Mouse (Mus musculus): ENCODE data around the gene Camk1d. TPM values are rescaled to one million over a fixed set of nuclear protein-coding genes. Genes with fewer than 3 reads are reported as not detected.

Camk1d gene
- polyA plus RNA-seq, 1 experiment from 2014 or later = 7.6 TPM

- WGBS = 94% methylated on average over 3 of the region's 3 CpGs
- H3K27me3 ChIP-seq (replicated peaks) = no peaks in the 10 kb centered on the region
Measured at GRCm38 (mm10) chr2:5487344-5487743, 227.0 kb downstream of the Camk1d start.

GRCm38 (mm10) chr2:5486663-5487062 lies 227.7 kb downstream of the Camk1d start:
- H3K4me1 ChIP-seq = peaks cover 8% of the 10 kb centered on the region
- ATAC-seq (ENCODE audit: low FRiP score) = no peak
- WGBS = 94% methylated on average over 7 of the region's 7 CpGs
- no peak overlapping the region for H3K27ac ChIP-seq (replicated peaks)
- H3K4me3 ChIP-seq (replicated peaks) = no peak overlapping the region
- no peak overlapping the region for H3K9ac ChIP-seq (replicated peaks)
- no peak overlapping the region for H3K4me2 ChIP-seq
- H3K36me3 ChIP-seq = no peaks in the 10 kb centered on the region
- no peaks in the 10 kb centered on the region for H3K27me3 ChIP-seq (replicated peaks)
- no peaks in the 10 kb centered on the region for H3K9me3 ChIP-seq (replicated peaks)

More at GRCm38 (mm10) chr2:5487344-5487743, 227.0 kb downstream of the Camk1d start:
- Histone ChIP-seq H3K4me1 (peaks cover 8% of the 10 kb centered on the region), H3K27ac (replicated peaks) (no peak overlapping the region), H3K4me3 (replicated peaks) (no peak overlapping the region), H3K9ac (replicated peaks) (no peak overlapping the region), H3K36me3 (no peaks in the 10 kb centered on the region), H3K4me2 (no peak overlapping the region), H3K9me3 (replicated peaks) (no peaks in the 10 kb centered on the region)
- ATAC-seq (ENCODE audit: low FRiP score) = no peak

- H3K9ac ChIP-seq (replicated peaks) = no peak overlapping the region
- H3K4me1 ChIP-seq = peaks cover 8% of the 10 kb centered on the region
- no peak overlapping the region for H3K4me3 ChIP-seq (replicated peaks)
- no peak for ATAC-seq (ENCODE audit: low FRiP score)
- H3K27ac ChIP-seq (replicated peaks) = no peak overlapping the region
- no peaks in the 10 kb centered on the region for H3K27me3 ChIP-seq (replicated peaks)
- 94% methylated on average over 6 of the region's 6 CpGs for WGBS
- H3K36me3 ChIP-seq = no peaks in the 10 kb centered on the region
- H3K4me2 ChIP-seq = no peak overlapping the region
- H3K9me3 ChIP-seq (replicated peaks) = no peaks in the 10 kb centered on the region
Measured at GRCm38 (mm10) chr2:5485786-5486185, 228.5 kb downstream of the Camk1d start.

GRCm38 (mm10) chr2:5479886-5480285 lies 234.4 kb downstream of the Camk1d start:
- Histone ChIP-seq H3K4me1 (no peaks in the 10 kb centered on the region), H3K4me3 (replicated peaks) (no peak overlapping the region), H3K36me3 (no peaks in the 10 kb centered on the region), H3K27ac (replicated peaks) (no peak overlapping the region), H3K4me2 (no peak overlapping the region), H3K27me3 (replicated peaks) (no peaks in the 10 kb centered on the region), H3K9me3 (replicated peaks) (no peaks in the 10 kb centered on the region), H3K9ac (replicated peaks) (no peak overlapping the region)
- 81% methylated on average over 3 of the region's 3 CpGs for WGBS
- ATAC-seq (ENCODE audit: low FRiP score) = no peak

DNA sequence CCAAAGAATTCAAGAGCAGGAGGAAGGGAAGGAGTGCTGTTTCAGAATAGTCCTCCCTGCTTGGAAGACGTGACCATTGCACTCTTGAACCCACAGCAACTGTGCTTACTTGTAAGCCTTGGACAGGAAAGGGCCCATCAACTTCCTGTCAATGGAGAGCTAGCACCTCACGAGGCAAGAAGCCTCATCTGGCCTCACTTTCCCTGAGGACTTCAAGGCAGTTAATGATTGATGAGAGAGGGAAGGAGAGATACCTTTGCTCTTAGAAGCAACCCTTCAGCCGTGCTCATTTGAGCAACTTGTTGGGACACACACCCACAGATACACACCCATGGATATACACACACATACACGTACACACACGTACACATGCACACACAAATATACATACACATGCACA lies 235.6 kb downstream of the Camk1d start:
- Histone ChIP-seq H3K4me3 (replicated peaks) (no peak overlapping the region), H3K4me1 (no peaks in the 10 kb centered on the region), H3K9me3 (replicated peaks) (no peaks in the 10 kb centered on the region), H3K27me3 (replicated peaks) (no peaks in the 10 kb centered on the region), H3K4me2 (no peak overlapping the region), H3K36me3 (no peaks in the 10 kb centered on the region), H3K27ac (replicated peaks) (no peak overlapping the region), H3K9ac (replicated peaks) (no peak overlapping the region)
- ATAC-seq (ENCODE audit: low FRiP score) = no peak
- 89% methylated on average over 5 of the region's 5 CpGs for WGBS

DNA sequence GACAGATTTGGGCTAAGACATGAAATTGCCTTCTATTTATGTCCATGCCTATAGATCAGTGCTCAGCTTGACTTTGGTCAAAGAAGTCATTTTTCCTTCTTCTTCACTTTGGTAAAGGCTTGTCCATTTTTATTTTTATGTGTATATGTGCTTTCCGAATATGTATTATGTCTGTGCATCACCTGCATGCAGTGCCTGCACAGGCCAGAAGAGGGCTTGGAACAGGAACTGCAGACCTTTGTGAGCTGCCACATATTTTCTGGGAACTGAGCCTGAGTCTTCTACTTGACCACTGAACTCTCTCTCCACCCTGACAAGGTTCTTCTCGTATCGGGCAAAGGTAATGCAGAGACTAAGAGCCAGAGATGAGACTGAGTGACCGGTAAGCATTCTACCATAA lies 236.1 kb downstream of the Camk1d start:
- 96% methylated on average over 4 of the region's 4 CpGs for WGBS
- Histone ChIP-seq H3K4me2 (no peak overlapping the region), H3K9me3 (replicated peaks) (no peaks in the 10 kb centered on the region), H3K27me3 (replicated peaks) (no peaks in the 10 kb centered on the region), H3K36me3 (no peaks in the 10 kb centered on the region), H3K27ac (replicated peaks) (no peak overlapping the region), H3K9ac (replicated peaks) (no peak overlapping the region), H3K4me3 (replicated peaks) (no peak overlapping the region), H3K4me1 (no peaks in the 10 kb centered on the region)
- ATAC-seq (ENCODE audit: low FRiP score) = no peak

DNA sequence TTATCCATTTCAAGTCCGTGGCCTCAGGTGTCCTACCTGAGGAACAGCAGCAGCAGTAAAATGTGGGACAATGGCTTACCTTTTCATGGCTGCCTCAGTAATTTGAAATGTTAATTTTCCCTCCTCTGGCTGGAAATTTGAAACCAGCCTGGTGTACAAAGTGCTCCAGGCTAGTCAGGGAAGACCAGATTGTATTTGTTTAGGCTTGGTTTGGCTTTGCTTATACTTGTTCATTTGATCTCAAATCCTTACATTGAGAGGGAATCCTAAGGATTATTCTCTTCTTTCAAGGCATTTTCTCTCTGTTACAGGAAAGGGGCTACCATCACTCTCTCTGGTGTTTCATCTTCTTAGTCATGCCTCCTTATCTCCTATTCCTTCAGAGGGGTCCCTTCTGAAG lies 236.8 kb downstream of the Camk1d start:
- Histone ChIP-seq H3K9me3 (replicated peaks) (no peaks in the 10 kb centered on the region), H3K4me2 (no peak overlapping the region), H3K4me1 (no peaks in the 10 kb centered on the region), H3K4me3 (replicated peaks) (no peak overlapping the region), H3K27me3 (replicated peaks) (no peaks in the 10 kb centered on the region), H3K9ac (replicated peaks) (no peak overlapping the region), H3K36me3 (no peaks in the 10 kb centered on the region), H3K27ac (replicated peaks) (no peak overlapping the region)
- 70% methylated on average over 1 of the region's 1 CpGs for WGBS
- no peak for ATAC-seq (ENCODE audit: low FRiP score)

DNA sequence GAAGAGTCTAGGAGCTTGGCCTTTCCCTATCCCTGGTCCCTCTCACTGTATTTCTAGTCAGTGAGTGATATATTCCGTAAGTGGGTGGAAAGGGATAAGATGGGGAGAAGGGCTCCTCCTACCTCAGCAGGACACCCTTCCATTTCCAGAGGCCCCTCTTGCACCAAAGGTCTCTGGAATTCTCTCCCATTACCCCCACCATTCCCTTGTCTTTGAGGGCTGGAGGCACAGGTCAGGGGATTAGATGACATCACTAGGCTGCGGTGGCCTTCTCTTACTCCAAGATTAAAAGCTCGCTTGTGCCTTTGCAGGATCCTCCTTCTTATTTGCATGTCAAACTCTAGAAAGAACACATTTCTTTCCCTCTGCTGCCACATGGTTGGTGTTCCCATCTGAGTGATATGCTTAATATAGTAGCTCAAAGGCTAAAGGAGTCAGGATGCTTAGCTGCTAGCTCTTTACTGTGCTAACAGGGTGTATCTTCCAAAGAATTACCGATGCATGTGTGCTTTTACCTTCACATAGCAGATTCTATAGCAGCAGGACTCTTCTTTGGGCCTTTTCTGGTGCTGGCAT lies 244.9 kb downstream of the Camk1d start:
- Histone ChIP-seq H3K9me3 (replicated peaks) (no peaks in the 10 kb centered on the region), H3K27ac (replicated peaks) (no peak overlapping the region), H3K27me3 (replicated peaks) (no peaks in the 10 kb centered on the region), H3K36me3 (no peaks in the 10 kb centered on the region), H3K9ac (replicated peaks) (no peak overlapping the region), H3K4me2 (no peak overlapping the region), H3K4me3 (replicated peaks) (no peak overlapping the region), H3K4me1 (peaks cover 6% of the 10 kb centered on the region; the same call in 1 of the 2 replicates)
- 84% methylated on average over 4 of the region's 4 CpGs for WGBS
- ATAC-seq (ENCODE audit: low FRiP score) = no peak

GRCm38 (mm10) chr2:5467537-5467936 lies 246.8 kb downstream of the Camk1d start:
- ATAC-seq (ENCODE audit: low FRiP score) = no peak

GRCm38 (mm10) chr2:5458671-5459235 lies 255.6 kb downstream of the Camk1d start:
- no peaks in the 10 kb centered on the region; the same call in 1 of the 2 replicates for H3K4me1 ChIP-seq
- no peaks in the 10 kb centered on the region for H3K9me3 ChIP-seq (replicated peaks)
- ATAC-seq (ENCODE audit: low FRiP score) = no peak
- 85% methylated on average over 16 of the region's 16 CpGs for WGBS
- no peaks in the 10 kb centered on the region for H3K27me3 ChIP-seq (replicated peaks)
- H3K27ac ChIP-seq (replicated peaks) = no peak overlapping the region
- no peak overlapping the region for H3K4me3 ChIP-seq (replicated peaks)
- H3K9ac ChIP-seq (replicated peaks) = no peak overlapping the region
- no peak overlapping the region for H3K4me2 ChIP-seq
- H3K36me3 ChIP-seq = no peaks in the 10 kb centered on the region

More at GRCm38 (mm10) chr2:5467537-5467936, 246.8 kb downstream of the Camk1d start:
- Histone ChIP-seq H3K4me2 (no peak overlapping the region), H3K4me1 (peaks cover 6% of the 10 kb centered on the region; the same call in 1 of the 2 replicates), H3K9me3 (replicated peaks) (no peaks in the 10 kb centered on the region), H3K9ac (replicated peaks) (no peak overlapping the region), H3K27me3 (replicated peaks) (no peaks in the 10 kb centered on the region), H3K4me3 (replicated peaks) (no peak overlapping the region), H3K27ac (replicated peaks) (no peak overlapping the region), H3K36me3 (no peaks in the 10 kb centered on the region)
- WGBS = 32% methylated on average over 2 of the region's 2 CpGs

- no peaks in the 10 kb centered on the region; the same call in 1 of the 2 replicates for H3K4me1 ChIP-seq
- no peaks in the 10 kb centered on the region for H3K9me3 ChIP-seq (replicated peaks)
- H3K9ac ChIP-seq (replicated peaks) = no peak overlapping the region
- no peak overlapping the region for H3K4me2 ChIP-seq
- ATAC-seq (ENCODE audit: low FRiP score) = no peak
- WGBS = 86% methylated on average over 5 of the region's 5 CpGs
- H3K4me3 ChIP-seq (replicated peaks) = no peak overlapping the region
- no peaks in the 10 kb centered on the region for H3K36me3 ChIP-seq
- no peak overlapping the region for H3K27ac ChIP-seq (replicated peaks)
- H3K27me3 ChIP-seq (replicated peaks) = no peaks in the 10 kb centered on the region
Measured at GRCm38 (mm10) chr2:5458075-5458494, 256.2 kb downstream of the Camk1d start.

DNA sequence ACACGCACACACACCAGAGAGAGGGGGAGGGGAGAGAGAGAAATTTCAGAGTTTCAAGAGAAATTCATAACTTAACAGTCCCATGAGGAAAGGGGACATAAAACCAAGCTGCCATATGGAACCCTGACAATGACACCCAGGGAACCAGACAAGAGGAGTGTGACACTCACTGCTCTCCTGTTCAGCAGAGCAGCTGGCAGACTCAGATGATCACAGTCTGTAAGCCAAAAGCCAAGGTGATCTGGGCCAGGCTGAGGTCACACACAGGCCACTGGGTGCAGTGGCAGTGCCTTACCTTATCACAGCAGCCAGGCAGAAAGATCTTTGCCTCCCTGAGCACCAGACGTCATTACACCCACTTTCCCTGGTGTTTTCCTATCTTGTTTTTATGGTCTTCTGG lies 258.2 kb downstream of the Camk1d start:
- no peaks in the 10 kb centered on the region for H3K36me3 ChIP-seq
- H3K27me3 ChIP-seq (replicated peaks) = no peaks in the 10 kb centered on the region
- no peak overlapping the region for H3K4me2 ChIP-seq
- no peaks in the 10 kb centered on the region for H3K9me3 ChIP-seq (replicated peaks)
- H3K4me1 ChIP-seq = no peaks in the 10 kb centered on the region; the same call in 1 of the 2 replicates
- WGBS = 66% methylated on average over 2 of the region's 2 CpGs
- no peak overlapping the region for H3K9ac ChIP-seq (replicated peaks)
- H3K4me3 ChIP-seq (replicated peaks) = no peak overlapping the region
- ATAC-seq (ENCODE audit: low FRiP score) = no peak
- no peak overlapping the region for H3K27ac ChIP-seq (replicated peaks)

Measured in neural tube, embryonic 15.5 days (tissue).